Mouse (Mus musculus) adrenal gland, adult 2 months (tissue): Measurements from ENCODE around the gene Itga4. TPM values are rescaled to one million over a fixed set of nuclear protein-coding genes. Genes with fewer than 3 reads are reported as not detected.

Source experiments
- DNase-seq: peaks from one replicate; pipeline ENCODE4 v3.0.0; 2021
- polyA plus RNA-seq: library from polyadenylated mRNA; depleted of rRNA; stranded (reverse); fragments of >200 nt; gene quantifications from 2 replicates; pipeline ENCODE4 v1.2.3, GENCODE M21; 2012
- total RNA-seq, 2 experiments: library from RNA; stranded (reverse); gene quantifications; 2 replicates each; pipeline ENCODE4 v1.2.3; 2021

Itga4 gene
- total and polyA plus RNA-seq, 3 experiments = 0.43 to 1.8 (median 1.6) TPM

DNA sequence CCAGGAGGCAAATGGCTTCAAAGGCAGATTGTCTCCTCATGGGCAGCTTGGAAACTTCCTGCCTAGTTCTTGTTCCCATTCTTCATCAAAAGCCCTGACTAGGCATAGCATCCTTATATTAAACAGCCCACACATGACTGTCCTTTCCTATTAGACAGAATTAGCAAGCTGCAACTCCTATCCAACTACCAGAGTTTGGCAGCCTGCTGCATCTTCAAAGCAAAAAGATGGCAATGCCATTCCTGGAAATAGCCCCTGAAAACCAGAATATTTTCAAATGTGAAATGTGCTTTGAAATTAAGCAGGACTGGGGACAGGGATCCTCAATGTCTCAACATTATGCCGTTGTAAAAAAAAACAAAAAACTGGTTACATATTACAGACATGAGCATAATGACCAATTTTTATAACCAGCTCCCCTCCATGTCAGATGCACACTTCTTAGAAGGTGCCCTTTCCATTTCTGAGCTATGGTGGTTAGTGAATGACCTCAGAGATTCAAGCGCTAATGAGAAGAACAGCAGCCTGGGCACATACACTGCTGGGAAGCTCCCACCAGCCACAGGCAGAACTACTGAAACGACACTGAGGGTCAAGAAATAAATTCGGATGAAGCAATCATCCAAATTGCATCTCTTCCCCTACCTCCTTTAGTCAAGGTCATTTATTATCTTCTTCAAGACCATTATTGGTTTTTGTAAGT, 97.0 kb downstream of the Itga4 start:
- DNase-seq = no peak

DNA sequence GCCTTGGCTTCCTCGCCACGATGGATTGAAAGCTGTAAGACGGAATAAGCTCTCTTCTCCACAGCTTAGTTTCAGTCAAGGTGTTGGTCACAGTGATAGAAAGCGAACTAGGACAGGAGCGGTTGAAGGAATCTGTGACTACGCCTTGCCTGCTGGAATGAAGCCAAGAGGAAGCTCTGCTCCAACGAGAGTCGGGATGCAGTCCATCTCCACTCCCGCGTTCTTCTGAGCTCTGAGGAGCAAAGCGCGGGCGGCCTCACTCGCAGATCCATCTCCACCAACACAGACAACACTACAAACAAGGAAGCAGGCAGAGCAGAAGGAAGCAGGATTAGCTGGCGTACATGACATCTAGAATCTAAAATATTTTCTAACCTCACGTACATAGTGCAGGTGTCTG, 99.5 kb downstream of the Itga4 start:
- no peak for DNase-seq

DNA sequence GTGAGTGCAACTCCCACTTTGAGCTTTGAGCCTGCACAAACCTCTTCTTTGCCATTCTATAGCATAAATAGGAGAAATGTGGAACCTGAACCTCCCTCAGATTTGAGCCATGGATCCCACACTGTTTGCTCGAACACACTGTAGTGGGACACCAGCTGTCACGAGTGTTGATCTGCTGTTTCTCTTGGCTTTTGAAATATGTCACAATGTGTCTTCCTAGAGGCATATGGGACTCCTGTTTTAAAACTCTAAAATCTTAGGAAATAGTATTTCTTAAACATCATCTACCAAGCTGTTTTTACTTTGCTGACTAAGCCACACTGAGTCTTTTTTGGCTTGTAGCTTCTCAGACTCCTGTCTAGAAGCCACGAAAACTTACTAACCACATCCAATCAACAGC, 102.6 kb downstream of the Itga4 start:
- no peak for DNase-seq

DNA sequence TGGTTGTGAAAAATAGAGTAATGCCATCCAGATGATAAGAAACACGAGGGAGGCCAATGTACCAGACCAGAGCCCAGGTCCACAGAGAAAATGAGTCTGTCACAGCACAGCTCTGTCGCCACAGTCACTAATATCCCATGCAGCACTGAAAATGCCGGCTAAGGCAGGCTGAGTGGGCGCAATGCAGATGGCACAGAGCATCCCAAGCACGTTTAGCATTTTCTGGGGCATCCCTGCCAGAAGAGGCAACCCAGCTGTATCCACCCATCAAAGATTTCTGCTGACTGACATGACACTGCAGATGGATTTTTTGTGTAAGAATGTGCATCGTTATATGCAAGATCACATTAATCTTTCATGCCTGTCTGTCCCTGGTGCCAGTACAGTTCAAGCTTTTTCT, 106.8 kb downstream of the Itga4 start:
- no peak for DNase-seq

DNA sequence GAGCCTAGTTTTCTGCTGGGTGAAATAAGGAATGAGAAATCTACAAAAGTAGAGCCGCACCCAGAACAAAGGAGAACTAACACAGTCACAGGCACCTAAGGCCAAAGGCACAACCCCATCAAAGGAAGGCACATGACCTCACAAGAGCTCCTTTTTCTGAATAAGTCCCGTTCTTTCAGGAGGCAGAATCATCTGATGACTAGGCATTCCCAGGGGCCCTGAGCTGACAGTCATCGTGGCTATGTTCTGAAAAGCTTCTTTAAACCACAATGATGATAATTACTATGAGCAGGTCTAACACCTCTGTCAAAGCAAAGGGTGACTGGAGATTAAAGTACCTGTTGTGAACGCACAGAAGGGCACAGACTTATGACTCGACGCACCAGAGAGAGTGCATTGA, 108.7 kb downstream of the Itga4 start:
- DNase-seq = no peak

DNA sequence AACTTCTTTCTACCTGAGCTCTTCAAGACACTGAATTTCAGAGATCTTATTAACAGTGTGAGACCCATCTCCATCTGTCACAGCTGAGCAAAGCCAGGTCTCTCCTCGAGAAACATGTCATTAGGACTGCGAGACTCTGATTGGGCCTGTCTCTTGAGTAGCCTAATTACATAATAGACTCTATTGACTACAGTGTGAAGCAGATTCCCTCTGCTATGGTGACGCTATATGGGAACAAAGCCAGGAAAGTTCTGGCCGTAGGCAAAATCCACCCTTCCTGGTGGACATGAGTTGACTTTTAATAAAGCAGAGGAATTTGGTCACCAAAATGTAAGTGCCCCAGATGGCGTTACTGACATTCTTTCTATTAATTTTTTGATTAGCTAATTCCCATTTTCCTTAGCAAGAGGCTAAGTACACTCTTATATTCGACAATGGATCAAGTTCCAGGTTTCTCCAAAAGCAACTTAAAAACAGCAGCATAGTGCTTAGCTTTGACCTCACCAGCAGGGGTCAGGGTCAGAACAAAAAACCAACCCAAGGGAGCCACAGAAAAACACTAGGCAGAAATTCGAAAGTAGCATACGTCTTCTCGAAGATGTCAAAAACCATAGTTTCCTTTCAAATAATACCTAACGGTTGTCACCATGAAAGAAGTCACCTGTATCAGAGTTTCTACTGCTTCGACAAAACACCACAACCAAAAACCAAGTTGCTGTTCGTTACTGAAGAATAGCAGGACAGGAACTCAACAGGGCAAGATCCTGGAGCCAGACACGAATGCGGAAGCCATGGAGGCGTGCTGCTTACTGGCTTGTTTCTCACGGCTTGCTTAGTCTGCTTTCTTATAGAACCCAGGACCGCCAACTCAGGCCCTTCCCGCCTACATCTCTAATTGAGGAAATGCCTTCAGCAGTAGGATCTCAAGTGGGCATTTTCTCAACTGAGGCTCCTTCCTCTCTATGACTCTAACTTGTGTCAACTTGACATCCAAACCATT, 112.5 kb downstream of the Itga4 start:
- DNase-seq = no peak

DNA sequence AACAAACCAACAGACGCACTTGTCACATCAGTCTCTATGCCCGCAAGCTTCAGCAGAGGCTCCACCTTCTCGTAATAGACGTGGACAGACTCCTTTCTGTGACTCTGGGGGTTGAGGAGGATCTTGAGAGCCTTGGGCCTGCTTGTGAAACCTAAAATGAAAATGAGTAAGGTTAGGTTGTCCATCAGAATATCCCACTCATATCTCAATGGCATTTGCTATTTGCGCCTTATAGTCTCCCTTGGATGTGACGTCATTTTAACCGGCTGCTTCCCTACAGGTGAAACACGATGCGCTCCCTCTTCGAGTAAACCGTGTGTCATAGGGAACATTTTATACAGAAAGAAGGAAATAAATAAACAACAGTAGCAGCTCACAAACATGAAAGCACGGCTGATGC, 113.4 kb downstream of the Itga4 start:
- DNase-seq = no peak

DNA sequence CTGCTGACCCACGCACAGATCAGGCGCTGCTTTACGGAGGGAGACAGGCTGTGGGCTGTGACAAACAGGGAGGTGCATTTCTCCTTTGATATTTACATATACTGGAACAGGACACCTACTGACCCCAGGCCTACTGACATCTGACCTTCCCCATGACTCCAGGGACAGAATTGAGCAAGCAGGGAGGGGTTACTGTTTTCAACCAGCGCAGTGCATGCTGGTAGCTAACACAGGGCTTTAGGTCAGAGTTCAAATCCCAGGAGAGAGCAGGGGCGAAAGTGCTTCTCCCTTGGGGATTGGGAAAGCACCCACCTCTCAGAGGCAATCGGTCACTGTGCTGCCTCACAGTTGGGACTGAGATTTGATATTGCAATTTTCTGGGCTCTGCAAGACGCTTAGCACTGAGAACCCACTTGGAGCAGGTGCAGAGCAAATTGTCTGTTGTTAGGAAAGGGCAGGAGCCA, 113.9 kb downstream of the Itga4 start:
- peak; percentile 47 for DNase-seq

DNA sequence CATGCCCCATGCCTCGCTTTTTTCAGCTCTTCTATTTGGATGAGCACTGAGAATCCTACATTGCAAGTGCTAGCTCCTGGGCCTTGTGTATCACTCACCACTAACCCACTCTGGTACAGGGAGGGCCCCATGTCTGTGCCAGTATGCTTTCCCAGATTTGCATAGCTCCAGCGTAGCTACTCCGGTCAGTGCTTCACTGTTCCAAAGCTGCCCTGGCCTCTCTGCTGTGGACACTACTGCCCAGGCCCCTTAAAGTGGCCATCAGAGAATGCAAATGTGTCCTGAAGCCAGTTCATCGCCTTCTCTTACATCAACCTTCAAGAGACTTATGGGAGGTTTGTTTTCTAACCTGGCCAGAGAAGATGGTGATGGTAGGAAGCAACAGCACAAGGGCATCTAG, 114.7 kb downstream of the Itga4 start:
- DNase-seq = no peak

DNA sequence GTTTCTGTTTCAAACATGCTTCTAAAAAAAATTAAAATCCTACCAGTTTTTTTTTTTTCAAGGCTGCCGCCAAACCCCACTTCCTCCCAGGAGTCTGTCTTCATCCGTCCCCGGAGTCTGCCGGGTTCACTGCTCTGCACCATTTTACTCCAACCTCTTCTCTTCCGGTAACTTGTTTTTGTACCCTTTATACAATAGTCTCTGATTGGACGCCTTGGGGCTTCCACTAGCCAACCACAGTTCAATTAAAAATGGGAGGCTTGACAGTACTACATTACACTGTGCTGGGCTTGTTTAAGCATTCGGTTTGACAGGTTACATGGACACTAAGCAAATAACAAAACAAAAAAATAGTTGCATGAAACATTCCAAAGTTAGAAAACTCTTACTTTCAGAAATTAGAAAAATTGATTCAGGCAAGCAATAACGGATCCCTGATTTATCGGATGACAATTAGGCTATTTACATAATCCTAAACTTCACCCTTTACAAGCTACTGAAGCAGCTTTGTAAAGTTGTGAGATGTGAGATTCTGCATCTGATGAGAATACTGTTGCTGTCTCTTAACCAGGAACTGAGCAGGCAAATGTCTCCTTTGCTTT, 115.6 kb downstream of the Itga4 start:
- DNase-seq = no peak

DNA sequence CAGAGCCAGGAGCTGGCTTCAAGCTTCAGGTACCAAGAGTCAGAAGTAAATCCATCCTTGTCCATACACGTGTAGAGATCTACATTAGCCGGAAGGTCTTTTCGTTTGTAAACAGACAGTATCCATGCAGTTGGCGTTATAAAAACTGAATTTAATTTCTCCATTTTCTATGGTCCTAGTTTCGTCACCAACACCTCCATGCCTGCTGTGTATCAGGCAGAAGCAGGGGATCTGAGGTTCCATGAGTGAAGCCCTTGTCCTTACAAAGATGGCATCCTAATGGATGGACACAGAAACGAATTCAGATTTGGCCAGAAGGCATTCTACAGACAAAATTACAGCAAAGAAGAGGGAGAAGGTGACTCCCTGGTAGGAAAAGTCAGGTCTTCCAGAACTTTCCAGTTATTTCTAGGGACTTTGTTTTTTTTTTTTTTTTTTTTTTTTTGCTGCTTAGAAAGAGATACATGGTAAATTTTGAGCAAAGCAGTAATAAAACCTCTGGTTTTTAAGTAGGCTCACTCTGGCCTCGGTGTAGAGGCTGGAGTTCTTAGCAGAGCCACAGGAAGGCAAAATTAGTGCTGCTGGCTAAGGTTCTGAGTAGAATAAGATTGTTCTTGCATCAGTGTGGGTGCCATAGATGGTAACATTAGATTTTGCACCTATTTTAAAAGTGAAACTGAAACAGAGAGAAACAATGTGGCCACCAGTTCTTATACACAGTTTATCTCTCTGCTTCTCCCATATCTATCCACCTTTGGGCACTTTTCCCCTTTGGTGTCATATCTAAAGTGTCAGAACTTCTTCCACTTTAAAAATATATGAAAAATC, 116.3 kb downstream of the Itga4 start:
- DNase-seq = no peak

DNA sequence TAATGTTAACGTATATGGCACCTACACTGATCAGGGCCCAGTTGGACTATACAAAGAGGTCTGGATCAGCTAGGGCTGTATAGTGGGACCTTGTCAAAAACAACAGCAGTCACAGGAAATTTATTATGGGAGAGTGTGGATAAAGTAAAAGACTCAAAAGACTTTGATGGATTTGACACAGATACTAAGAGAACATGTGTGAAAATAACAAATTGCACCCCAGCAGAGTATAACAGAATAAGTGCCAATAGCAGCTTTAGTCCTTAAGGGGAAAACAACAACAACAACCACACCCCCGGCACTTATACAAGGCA, 116.9 kb downstream of the Itga4 start:
- no peak for DNase-seq

DNA sequence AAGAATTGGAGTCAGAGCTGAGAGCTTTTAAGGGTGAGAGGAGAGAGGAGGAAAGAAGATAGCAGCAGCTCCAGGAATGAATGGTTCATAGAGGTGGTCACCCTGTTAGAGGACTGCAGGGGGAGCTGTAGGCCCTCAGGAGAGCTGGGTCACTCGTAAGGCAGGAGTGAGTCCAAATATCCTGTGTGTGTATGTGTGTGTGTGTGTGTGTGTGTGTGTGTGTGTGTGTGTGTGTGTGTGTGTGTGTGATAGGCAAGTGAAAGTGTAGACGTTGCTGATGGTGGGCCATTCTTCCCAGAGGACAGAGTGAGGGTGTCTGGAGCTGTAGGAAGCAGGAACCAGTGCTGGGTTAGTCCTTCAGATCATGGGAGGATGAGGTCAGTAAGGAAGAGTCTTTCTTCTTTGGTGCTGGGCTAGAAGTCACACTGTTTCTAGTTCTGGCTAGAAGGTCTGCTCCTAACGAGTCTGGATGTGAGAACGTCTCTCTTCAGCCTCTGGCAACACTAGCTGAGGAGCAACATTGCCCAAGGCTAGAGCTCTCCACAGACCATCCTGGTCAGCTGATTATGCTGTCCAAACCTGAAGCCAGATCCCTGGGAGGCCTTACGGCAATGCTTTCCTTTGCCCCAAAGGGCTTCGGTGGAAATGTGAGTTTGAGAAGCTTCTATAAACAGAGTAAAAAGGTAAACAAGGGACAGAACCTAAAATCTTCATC, 117.4 kb downstream of the Itga4 start:
- no peak for DNase-seq

DNA sequence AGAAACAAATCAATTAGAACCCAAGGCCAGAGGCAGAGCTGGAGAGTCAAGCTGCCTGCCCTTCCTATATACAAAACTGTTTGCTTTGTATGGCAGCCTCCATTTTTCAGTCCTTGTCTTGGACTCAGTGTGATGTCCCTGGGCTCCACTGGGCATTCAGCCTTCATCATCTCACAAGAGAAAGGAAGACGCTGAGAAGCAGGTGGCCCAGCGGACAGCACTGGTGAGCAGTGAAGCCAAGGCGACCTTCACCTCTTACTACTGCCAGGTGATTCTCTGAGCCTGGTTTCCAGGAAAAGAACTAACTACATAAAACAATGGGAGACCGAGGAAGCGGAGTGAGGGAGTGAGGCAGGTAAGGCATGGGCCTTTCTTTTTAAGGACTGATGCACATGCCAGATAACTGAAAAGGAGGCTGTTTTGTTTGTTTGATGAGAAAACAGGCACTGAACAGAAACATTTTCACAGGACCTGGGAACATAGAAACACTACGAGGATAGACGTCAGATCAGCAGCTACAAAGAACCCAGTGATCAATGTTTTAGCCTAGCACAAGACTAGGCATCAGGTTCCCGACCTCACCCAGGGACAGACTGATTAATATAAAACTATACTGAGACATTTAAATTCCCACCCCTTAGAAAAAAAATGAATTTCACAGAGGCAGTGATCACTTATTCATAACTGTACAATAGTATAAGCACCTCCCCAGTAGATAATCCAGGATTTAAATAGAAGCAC, 123.3 kb downstream of the Itga4 start:
- no peak for DNase-seq

DNA sequence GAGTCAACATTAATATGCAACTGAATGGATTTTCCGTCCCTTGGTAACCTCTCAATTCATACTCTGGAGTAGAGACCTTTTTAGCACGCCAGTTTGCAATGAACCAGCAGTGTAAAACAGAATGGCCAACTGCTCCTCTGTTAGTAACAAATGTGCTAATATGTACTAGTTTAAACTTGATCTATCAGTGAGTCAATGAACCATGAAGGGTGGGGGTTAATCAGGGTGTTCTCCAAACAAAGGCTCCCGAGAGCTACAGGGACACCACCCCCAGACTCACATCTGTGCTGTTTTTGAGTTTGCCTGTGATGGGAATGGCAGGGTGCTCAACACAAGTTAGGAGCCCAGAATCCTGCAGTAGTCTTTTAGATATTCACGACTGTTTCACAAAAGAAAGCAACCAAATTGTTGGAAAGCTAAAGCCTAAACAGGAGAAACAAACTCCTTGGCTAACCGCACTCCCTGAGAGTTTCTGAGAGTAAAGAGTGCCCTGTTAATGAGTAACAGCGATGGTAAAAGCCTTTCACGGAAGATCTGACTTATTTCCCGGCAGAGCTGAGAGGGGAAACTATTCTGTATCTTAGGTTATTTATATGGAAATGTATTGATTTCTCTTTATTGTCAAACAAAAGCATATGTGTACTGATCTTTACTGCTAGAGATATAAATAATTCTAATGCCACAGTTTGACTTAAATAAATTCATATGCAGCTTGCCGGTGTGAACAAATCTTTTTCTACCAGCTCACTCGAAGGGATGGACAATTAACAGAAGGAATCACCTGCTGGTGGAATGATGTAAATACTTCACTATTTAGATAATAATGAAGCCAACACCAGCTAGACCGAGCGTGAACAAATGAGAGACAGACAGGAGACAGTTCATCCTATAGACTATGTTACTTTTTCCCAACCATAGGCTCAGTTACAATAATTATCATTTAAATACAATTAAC, 124.1 kb downstream of the Itga4 start:
- no peak for DNase-seq
